Mouse (Mus musculus): ENCODE data around the gene Cdk15. TPM values are rescaled to one million over a fixed set of nuclear protein-coding genes. Genes with fewer than 3 reads are reported as not detected.

Cdk15 gene
- polyA plus RNA-seq, 1 experiment = 0.50 TPM

- DNase-seq (ENCODE audit: extremely low spot score in 1 of 2, low spot score in 1 of 2) = no peak
These were observed 112.1 kb downstream of the Cdk15 start for GRCm38 (mm10) chr1:59368649-59369319.

DNA sequence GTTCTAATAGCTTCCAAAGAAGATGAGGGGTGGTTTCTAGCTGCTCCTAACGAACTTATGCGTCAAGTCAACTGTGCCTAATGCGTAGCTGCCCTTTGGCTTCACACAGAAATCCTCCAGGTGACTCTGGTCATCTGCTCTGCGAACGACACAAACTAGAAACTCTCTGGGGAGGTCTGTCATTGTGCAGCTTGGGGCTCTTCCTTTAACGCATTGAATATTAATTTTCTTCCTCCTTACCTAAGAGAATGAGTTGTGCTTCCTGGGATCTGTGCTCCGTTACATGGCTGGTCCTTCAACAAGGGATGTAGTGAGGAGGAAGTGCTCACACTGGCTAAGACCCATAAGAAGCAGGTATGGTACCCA is 112.6 kb downstream of the Cdk15 start:
- no peak for DNase-seq (ENCODE audit: extremely low spot score in 1 of 2, low spot score in 1 of 2)

DNA sequence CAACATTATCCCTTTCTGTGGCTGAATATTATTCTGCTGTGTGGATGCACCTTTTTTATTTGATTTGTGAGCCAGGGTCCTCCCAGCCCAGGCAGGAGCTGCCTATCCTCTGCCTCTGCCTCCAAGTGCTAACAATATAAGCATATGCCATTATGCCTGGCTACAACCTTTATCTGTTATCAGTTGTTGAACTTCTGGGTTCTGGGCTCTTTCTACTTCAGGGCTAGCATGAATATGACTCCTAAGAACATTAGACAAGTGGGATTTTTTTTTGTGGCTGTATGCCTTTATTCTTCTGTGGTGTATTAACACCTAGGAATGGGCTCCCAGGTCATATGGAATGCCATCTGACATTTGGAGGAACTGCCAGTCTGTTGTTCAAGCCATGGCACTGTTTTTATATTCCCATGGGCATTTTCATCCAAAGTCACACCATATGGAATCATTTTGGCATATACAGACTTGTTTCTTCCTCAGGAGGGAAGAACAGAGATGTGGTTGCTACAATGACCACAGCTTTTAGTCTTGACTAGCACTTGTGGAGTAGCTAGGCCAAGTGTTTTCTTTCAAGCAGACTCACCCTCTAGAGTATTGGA is 113.7 kb downstream of the Cdk15 start:
- DNase-seq (ENCODE audit: extremely low spot score in 1 of 2, low spot score in 1 of 2) = no peak

- DNase-seq (ENCODE audit: extremely low spot score in 1 of 2, low spot score in 1 of 2) = no peak
These were observed 119.4 kb downstream of the Cdk15 start for GRCm38 (mm10) chr1:59376021-59376548.

- no peak for DNase-seq (ENCODE audit: extremely low spot score in 1 of 2, low spot score in 1 of 2)
These were observed 119.9 kb downstream of the Cdk15 start for GRCm38 (mm10) chr1:59376557-59376956.

GRCm38 (mm10) chr1:59377312-59377711 is 120.6 kb downstream of the Cdk15 start:
- DNase-seq (ENCODE audit: extremely low spot score in 1 of 2, low spot score in 1 of 2) = no peak

DNA sequence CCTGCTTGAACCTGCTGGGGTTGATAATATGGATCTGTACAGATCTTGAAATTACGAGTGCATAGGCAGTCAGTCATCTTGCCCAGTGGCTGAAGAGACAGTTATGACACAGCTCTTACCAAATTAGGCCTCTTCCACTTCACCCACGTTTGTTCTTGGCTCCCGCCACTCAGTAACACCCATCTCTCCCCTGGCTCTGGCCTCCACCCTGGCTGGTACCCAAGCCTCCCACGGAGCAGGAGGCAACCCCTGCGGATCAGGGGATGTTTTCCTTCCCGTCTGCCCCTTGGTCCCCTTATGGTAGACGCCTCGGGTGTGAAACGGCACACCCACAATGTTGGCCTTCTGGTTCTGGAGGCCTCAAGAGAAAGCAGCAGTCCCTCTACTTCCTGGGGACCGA is 124.2 kb downstream of the Cdk15 start:
- peak in 1 of 2 experiments; percentile 17 for DNase-seq (ENCODE audit: extremely low spot score in 1 of 2, low spot score in 1 of 2)

DNA sequence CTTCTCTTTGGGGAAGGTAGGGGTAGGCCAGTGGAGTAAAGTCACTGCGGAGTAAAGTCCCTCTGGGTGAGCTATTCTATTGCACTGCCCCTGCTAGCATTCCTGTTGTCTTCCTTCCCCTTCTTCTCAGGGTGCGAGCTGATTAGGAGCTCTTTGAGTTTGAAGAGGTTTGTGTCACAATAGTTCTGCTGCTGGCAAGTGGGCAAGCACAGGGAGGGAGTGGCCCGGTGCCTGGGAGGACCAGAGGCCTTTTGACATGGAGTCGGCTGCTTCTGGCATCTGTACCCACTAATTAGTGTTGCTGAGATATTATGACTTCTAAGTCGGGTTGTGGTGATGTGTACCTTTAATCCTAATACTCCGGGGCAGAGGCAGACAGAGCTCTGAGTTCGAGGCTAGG is 124.8 kb downstream of the Cdk15 start:
- DNase-seq (ENCODE audit: extremely low spot score in 1 of 2, low spot score in 1 of 2) = no peak

GRCm38 (mm10) chr1:59382516-59382915 is 125.8 kb downstream of the Cdk15 start:
- no peak for DNase-seq (ENCODE audit: extremely low spot score in 1 of 2, low spot score in 1 of 2)

DNA sequence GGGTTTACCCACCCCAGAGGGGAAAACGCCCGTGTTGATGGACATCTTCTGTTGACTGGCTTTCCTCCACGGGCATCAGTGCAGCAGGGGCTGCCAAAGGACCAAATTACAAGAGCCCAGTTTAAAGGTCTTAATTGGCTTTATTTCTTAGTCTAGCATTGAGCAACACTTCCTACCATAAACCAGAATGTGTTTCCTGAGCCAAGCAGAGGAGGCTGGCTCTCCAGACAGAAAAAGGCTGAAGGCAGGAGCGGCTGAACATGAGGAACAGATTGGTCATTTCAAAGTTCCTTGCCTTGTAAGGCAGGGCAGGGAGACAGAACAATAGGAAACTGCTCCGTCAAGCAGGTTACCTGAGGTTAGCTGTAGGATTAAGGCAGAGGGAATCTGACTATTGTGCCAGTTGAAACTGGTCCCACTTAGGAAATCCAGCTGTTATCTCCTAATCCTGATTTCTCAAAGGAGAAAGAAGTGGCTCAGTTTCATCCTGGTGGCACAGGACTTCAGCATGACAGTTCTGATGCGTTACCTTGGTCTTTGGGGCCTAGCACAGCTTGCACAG is 126.4 kb downstream of the Cdk15 start:
- no peak for DNase-seq (ENCODE audit: extremely low spot score in 1 of 2, low spot score in 1 of 2)

DNA sequence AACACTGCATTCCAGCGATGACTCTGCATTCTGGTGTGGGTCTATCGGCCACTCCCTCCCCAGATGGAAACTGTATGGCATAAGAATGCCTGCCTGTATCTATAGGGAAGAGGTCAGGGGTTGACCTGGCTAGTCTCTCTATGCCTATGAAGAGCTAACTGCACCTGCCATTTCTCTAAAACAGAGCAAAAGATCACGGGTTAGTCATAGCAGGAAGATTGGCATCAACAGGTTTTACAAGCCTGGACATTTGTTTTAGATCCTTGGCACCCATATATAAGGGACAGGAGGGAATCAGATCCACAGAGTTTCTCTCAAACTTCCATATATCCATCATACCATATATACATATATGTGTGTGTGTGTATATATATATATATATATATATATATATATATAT is 127.7 kb downstream of the Cdk15 start:
- DNase-seq (ENCODE audit: extremely low spot score in 1 of 2, low spot score in 1 of 2) = no peak

DNA sequence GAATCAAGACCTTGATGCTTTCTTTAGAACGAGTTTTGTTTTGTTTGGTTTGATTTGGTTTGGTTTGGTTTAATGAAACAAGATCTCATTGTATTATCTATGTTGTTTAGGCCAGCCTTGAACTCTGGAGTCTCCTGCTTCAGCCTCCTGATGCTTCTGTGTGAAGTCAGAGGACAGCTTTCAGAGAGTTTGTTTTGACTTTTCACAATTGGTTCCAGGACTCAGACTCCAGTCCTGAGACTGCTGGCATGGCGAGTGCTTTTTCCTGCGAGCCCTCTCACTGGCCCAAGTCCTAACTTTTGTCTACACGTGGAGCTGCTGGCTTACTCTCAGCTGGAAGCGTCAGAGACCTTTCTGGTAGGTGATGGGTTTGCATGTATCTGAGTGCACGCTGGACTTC is 128.9 kb downstream of the Cdk15 start:
- DNase-seq (ENCODE audit: extremely low spot score in 1 of 2, low spot score in 1 of 2) = no peak

DNA sequence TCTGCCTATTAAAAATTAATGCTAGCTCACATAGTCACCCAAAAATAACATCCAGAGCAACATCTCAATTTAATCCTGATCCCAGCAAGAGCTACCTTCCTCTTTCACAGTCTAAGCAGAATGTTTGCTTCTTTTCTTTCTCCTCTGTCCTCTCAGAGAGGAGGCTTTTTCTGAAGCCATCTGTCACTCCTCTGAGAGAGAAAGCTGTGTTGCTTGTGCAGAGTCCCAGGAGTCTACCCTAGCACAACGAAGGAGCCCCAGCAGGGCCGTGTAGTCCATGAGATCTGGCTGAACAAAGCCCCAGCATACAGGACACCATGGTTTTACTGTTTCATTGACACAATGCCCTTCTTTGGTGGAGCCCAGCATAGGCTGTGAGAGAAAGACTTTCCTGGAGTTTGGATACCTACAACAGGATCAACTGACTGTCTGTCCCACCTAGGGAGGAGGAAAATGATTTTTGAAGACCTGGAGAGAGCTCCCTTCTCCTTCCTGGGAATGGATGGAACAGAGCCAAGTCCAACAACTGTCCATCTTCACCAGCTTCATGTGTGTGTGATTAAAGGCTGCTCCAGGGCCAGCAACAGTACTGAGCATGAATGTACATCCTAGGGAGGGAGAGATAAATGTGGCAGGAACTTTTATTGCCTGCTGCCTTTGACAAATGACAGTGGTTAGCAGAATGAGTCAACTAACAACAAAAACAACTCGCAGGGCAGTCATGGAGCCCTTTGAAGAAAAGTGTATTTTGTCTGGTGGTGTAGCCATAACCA is 131.0 kb downstream of the Cdk15 start:
- peak in 1 of 2 experiments; percentile 26 for DNase-seq (ENCODE audit: extremely low spot score in 1 of 2, low spot score in 1 of 2)

DNA sequence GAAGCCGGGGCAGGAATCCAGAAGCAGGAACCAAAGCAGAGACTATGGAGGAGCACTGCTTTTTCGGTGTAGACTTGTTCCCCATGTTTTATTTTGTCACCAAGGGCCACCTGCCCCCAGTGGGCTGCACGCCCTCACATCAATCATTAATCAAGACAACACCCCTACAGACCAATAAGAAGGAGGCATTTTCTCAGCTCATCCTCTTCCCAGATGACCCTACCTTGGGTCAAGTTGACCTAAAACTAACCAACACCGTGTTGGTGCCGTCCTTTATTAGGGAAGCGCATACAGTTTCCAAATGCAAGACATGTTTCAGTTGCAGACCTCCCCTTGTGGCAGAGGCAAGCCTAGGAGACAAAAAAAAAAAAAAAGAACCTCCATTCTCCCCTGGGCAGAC is 132.5 kb downstream of the Cdk15 start:
- DNase-seq (ENCODE audit: extremely low spot score in 1 of 2, low spot score in 1 of 2) = no peak

GRCm38 (mm10) chr1:59391736-59392135 is 135.0 kb downstream of the Cdk15 start:
- no peak for DNase-seq (ENCODE audit: extremely low spot score in 1 of 2, low spot score in 1 of 2)

GRCm38 (mm10) chr1:59394072-59394471 is 137.4 kb downstream of the Cdk15 start:
- DNase-seq (ENCODE audit: extremely low spot score in 1 of 2, low spot score in 1 of 2) = no peak

DNA sequence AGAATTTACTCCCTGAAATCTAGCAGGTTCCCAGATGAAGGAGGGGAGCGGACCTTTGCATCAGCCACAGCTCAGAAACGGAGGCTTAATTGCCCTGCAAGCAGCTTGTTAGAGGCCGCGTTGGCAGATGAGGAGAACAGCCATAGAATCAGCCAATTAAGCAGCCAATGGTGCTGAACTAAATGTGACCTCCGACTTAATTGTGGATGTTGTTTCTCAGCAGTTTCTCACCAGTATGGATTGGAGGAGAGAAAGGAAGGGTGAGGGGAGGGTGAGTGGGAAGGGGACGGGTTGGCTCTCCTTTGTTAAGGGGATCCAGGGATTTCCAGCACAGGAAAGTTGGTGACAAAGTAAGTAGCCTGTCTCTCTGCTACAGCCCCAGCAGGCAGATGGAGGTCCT is 137.9 kb downstream of the Cdk15 start:
- DNase-seq (ENCODE audit: extremely low spot score in 1 of 2, low spot score in 1 of 2) = no peak

DNA sequence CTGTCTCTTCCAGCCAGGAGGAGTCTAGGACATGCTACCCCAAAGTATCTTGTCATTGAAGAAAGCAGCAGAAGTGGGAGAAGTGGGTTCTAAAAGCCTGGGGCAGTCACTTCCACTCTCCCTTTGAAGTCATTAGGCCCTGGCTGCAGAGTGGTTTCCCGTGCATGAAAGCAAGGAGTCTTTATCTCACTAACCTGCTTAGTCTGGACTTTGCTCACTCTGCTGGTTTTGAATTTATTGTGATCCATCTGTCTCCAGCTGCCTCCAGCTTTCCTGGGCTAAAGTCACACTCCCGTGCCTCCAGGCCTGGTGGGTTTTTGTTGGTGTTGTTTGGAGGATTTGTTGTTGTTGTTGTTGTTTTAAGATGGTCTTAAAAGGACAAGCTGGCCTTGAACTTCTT is 139.3 kb downstream of the Cdk15 start:
- no peak for DNase-seq (ENCODE audit: extremely low spot score in 1 of 2, low spot score in 1 of 2)

- no peak for DNase-seq (ENCODE audit: extremely low spot score in 1 of 2, low spot score in 1 of 2)
These were observed 143.0 kb downstream of the Cdk15 start for GRCm38 (mm10) chr1:59399554-59400325.

DNA sequence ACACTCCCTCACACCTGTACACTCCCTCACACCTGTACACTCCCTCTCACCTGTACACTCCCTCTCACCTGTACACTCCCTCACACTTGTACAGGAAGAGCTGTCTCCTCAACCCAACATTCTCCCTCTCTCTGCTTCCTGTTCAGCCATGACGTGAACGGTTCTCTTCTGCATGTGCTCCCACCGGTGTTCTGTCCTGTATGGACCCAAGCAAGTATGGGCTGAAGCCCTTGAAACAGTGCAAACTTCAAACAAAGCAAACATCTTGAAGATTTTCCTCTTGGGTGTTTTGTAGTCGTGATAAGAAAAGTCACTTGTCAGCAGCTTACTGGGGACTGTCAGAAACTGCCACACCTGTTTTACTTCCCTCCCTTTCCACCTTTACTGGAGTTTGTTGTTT is 144.5 kb downstream of the Cdk15 start:
- DNase-seq (ENCODE audit: extremely low spot score in 1 of 2, low spot score in 1 of 2) = no peak
